Mouse (Mus musculus): ENCODE results near the gene Stmnd1. TPM values are rescaled to one million over a fixed set of nuclear protein-coding genes. Genes with fewer than 3 reads are reported as not detected.
"Not testable (repeated sequence)": the region's sequence is repeated elsewhere in the genome, so short reads cannot be mapped to it uniquely, and the experiment has no call there.

Stmnd1 gene
- total RNA-seq (2014; rRNA removed) (not detected in 2 replicates), polyA plus RNA-seq (2012; rRNA removed) (not detected in 2 replicates)

GRCm38 (mm10) chr13:46273453-46274110 lies at the start of gene Stmnd1:
TSS of gene Stmnd1 (plus strand) at chr13:46273721.
- Histone ChIP-seq H3K27ac (replicated peaks; ENCODE audit: insufficient read depth, low read depth, low read length) (no peak within 1 kb of the TSS), H3K9ac (ENCODE audit: low read depth, low read length) (no peak within 1 kb of the TSS), H3K36me3 (ENCODE audit: control insufficient read depth, insufficient read depth, low read length) (no peaks in the 10 kb centered on the region), H3K4me3 (ENCODE audit: insufficient read depth, low read depth, low read length) (no peak within 1 kb of the TSS), H3K27me3 (ENCODE audit: control insufficient read depth, insufficient read depth, low read length) (no peaks in the 10 kb centered on the region), H3K4me1 (ENCODE audit: control insufficient read depth, insufficient read depth, low read length) (peaks cover 5% of the 10 kb centered on the region), H3K79me2 (ENCODE audit: control insufficient read depth, insufficient read depth, low read length) (no peaks in the 10 kb centered on the region)
- TF ChIP-seq POLR2A (IDR thresholded peaks at IDR 0.05; ENCODE audit: extremely low read depth, insufficient read depth, low read length) (no peak), CTCF (IDR thresholded peaks at IDR 0.05; ENCODE audit: low read depth, low read length) (no peak)
- DNase-seq (ENCODE audit: extremely low read depth, low read depth, low spot score), result no peak
- WGBS, result 39% methylated on average over 8 of the region's 8 CpGs

- Histone ChIP-seq H3K4me1 (ENCODE audit: control insufficient read depth, insufficient read depth, low read length) (0 out of 2 replicates have a peak, but pooled peaks cover 3% of the 10 kb centered on the region), H3K36me3 (ENCODE audit: control insufficient read depth, insufficient read depth, low read length) (no peaks in the 10 kb centered on the region), H3K27me3 (ENCODE audit: control insufficient read depth, insufficient read depth, low read length) (no peaks in the 10 kb centered on the region), H3K4me3 (ENCODE audit: insufficient read depth, low read depth, low read length) (no peak overlapping the region), H3K9ac (ENCODE audit: low read depth, low read length) (no peak overlapping the region), H3K27ac (replicated peaks; ENCODE audit: insufficient read depth, low read depth, low read length) (no peak overlapping the region), H3K79me2 (ENCODE audit: control insufficient read depth, insufficient read depth, low read length) (no peaks in the 10 kb centered on the region)
- TF ChIP-seq POLR2A (IDR thresholded peaks at IDR 0.05; ENCODE audit: extremely low read depth, insufficient read depth, low read length) (no peak), CTCF (IDR thresholded peaks at IDR 0.05; ENCODE audit: low read depth, low read length) (no peak)
- peak; percentile 10 for DNase-seq (ENCODE audit: extremely low read depth, low read depth, low spot score)
- WGBS, result 72% methylated on average over 2 of the region's 2 CpGs
Observed at GRCm38 (mm10) chr13:46226956-46227355, 46.6 kb upstream of the Stmnd1 start.

GRCm38 (mm10) chr13:46227486-46227885 lies 46.0 kb upstream of the Stmnd1 start:
- H3K27ac ChIP-seq (replicated peaks; ENCODE audit: insufficient read depth, low read depth, low read length), result no peak overlapping the region
- DNase-seq (ENCODE audit: extremely low read depth, low read depth, low spot score), result no peak
- H3K4me3 ChIP-seq (ENCODE audit: insufficient read depth, low read depth, low read length), result no peak overlapping the region
- H3K79me2 ChIP-seq (ENCODE audit: control insufficient read depth, insufficient read depth, low read length), result no peaks in the 10 kb centered on the region
- H3K27me3 ChIP-seq (ENCODE audit: control insufficient read depth, insufficient read depth, low read length), result no peaks in the 10 kb centered on the region
- H3K36me3 ChIP-seq (ENCODE audit: control insufficient read depth, insufficient read depth, low read length), result no peaks in the 10 kb centered on the region
- 97% methylated on average over 4 of the region's 4 CpGs for WGBS
- no peak overlapping the region for H3K9ac ChIP-seq (ENCODE audit: low read depth, low read length)
- H3K4me1 ChIP-seq (ENCODE audit: control insufficient read depth, insufficient read depth, low read length), result 0 out of 2 replicates have a peak, but pooled peaks cover 3% of the 10 kb centered on the region
- TF ChIP-seq CTCF (IDR thresholded peaks at IDR 0.05; ENCODE audit: low read depth, low read length), result no peak
- TF ChIP-seq POLR2A (IDR thresholded peaks at IDR 0.05; ENCODE audit: extremely low read depth, insufficient read depth, low read length), result no peak

- WGBS, result 100% methylated on average over 1 of the region's 1 CpGs
- not testable (repeated sequence) for H3K4me3 ChIP-seq (ENCODE audit: insufficient read depth, low read depth, low read length); H3K27me3 ChIP-seq (ENCODE audit: control insufficient read depth, insufficient read depth, low read length); H3K79me2 ChIP-seq (ENCODE audit: control insufficient read depth, insufficient read depth, low read length); H3K36me3 ChIP-seq (ENCODE audit: control insufficient read depth, insufficient read depth, low read length); DNase-seq (ENCODE audit: extremely low read depth, low read depth, low spot score); H3K9ac ChIP-seq (ENCODE audit: low read depth, low read length); H3K27ac ChIP-seq (replicated peaks; ENCODE audit: insufficient read depth, low read depth, low read length); H3K4me1 ChIP-seq (ENCODE audit: control insufficient read depth, insufficient read depth, low read length)
Observed at GRCm38 (mm10) chr13:46228750-46229149, 44.8 kb upstream of the Stmnd1 start.

GRCm38 (mm10) chr13:46231514-46232085 lies 41.9 kb upstream of the Stmnd1 start:
- H3K27me3 ChIP-seq (ENCODE audit: control insufficient read depth, insufficient read depth, low read length), result no peaks in the 10 kb centered on the region
- no peaks in the 10 kb centered on the region for H3K36me3 ChIP-seq (ENCODE audit: control insufficient read depth, insufficient read depth, low read length)
- H3K4me3 ChIP-seq (ENCODE audit: insufficient read depth, low read depth, low read length), result no peak overlapping the region
- TF ChIP-seq POLR2A (IDR thresholded peaks at IDR 0.05; ENCODE audit: extremely low read depth, insufficient read depth, low read length), result no peak
- TF ChIP-seq CTCF (IDR thresholded peaks at IDR 0.05; ENCODE audit: low read depth, low read length), result no peak
- no peaks in the 10 kb centered on the region for H3K79me2 ChIP-seq (ENCODE audit: control insufficient read depth, insufficient read depth, low read length)
- no peak overlapping the region for H3K27ac ChIP-seq (replicated peaks; ENCODE audit: insufficient read depth, low read depth, low read length)
- no peaks in the 10 kb centered on the region for H3K4me1 ChIP-seq (ENCODE audit: control insufficient read depth, insufficient read depth, low read length)
- no peak for DNase-seq (ENCODE audit: extremely low read depth, low read depth, low spot score)
- no peak overlapping the region for H3K9ac ChIP-seq (ENCODE audit: low read depth, low read length)
- WGBS, result 81% methylated on average over 5 of the region's 5 CpGs

- Histone ChIP-seq H3K4me3 (ENCODE audit: insufficient read depth, low read depth, low read length) (no peak overlapping the region), H3K4me1 (ENCODE audit: control insufficient read depth, insufficient read depth, low read length) (peaks cover 4% of the 10 kb centered on the region; the same call in 1 of the 2 replicates), H3K9ac (ENCODE audit: low read depth, low read length) (no peak overlapping the region), H3K27me3 (ENCODE audit: control insufficient read depth, insufficient read depth, low read length) (no peaks in the 10 kb centered on the region), H3K36me3 (ENCODE audit: control insufficient read depth, insufficient read depth, low read length) (no peaks in the 10 kb centered on the region), H3K79me2 (ENCODE audit: control insufficient read depth, insufficient read depth, low read length) (no peaks in the 10 kb centered on the region), H3K27ac (replicated peaks; ENCODE audit: insufficient read depth, low read depth, low read length) (no peak overlapping the region; the same call in 1 of the 2 replicates)
- peak; percentile 95 for DNase-seq (ENCODE audit: extremely low read depth, low read depth, low spot score)
- no peak for TF ChIP-seq CTCF (IDR thresholded peaks at IDR 0.05; ENCODE audit: low read depth, low read length)
- no peak for TF ChIP-seq POLR2A (IDR thresholded peaks at IDR 0.05; ENCODE audit: extremely low read depth, insufficient read depth, low read length)
- WGBS, result 23% methylated on average over 7 of the region's 7 CpGs
Observed at GRCm38 (mm10) chr13:46237723-46238349, 35.7 kb upstream of the Stmnd1 start.
